Mouse (Mus musculus): ENCODE data around the gene Mfsd8. TPM values are rescaled to one million over a fixed set of nuclear protein-coding genes. Genes with fewer than 3 reads are reported as not detected.

Gene Mfsd8
- 1.1 and 1.2 TPM in 2 replicates for polyA plus RNA-seq (2012; rRNA removed)

GRCm38 (mm10) chr3:40846473-40846956, at the start of gene Mfsd8:
Mfsd8 (minus strand) TSS chr3:40846886.

GRCm38 (mm10) chr3:40846957-40847017, 101 bp upstream of the Mfsd8 start, which contains the start of gene Abhd18:
Abhd18 (plus strand) TSS chr3:40846970.

GRCm38 (mm10) chr3:40799530-40800372, 46.9 kb downstream of the Mfsd8 start, which contains the start of gene Plk4:
Plk4 (plus strand) TSS chr3:40800019.

Other genes starting within 250 kb of the Mfsd8 start
- not detected in 2 replicates for gene Slc25a31, start 138.0 kb downstream of the Mfsd8 start, polyA plus RNA-seq (2012; rRNA removed)
- 18.7 and 32.8 TPM in 2 replicates for gene Hspa4l, start 102.4 kb downstream of the Mfsd8 start, polyA plus RNA-seq (2012; rRNA removed)
- 1.6 and 3.3 TPM in 2 replicates for gene Plk4, start 46.9 kb downstream of the Mfsd8 start, polyA plus RNA-seq (2012; rRNA removed)
- gene Abhd18, start 84 bp upstream of the Mfsd8 start, polyA plus RNA-seq (2012; rRNA removed): 1.9 and 2.3 TPM in 2 replicates
- not detected in 2 replicates for gene 1700034I23Rik, start 55.7 kb upstream of the Mfsd8 start, polyA plus RNA-seq (2012; rRNA removed)
- 20.2 and 21.4 TPM in 2 replicates for gene Larp1b, start 102.9 kb upstream of the Mfsd8 start, polyA plus RNA-seq (2012; rRNA removed)
- 17.6 and 17.7 TPM in 2 replicates for gene Pgrmc2, start 236.2 kb upstream of the Mfsd8 start, polyA plus RNA-seq (2012; rRNA removed)